In the genomic region with DNA sequence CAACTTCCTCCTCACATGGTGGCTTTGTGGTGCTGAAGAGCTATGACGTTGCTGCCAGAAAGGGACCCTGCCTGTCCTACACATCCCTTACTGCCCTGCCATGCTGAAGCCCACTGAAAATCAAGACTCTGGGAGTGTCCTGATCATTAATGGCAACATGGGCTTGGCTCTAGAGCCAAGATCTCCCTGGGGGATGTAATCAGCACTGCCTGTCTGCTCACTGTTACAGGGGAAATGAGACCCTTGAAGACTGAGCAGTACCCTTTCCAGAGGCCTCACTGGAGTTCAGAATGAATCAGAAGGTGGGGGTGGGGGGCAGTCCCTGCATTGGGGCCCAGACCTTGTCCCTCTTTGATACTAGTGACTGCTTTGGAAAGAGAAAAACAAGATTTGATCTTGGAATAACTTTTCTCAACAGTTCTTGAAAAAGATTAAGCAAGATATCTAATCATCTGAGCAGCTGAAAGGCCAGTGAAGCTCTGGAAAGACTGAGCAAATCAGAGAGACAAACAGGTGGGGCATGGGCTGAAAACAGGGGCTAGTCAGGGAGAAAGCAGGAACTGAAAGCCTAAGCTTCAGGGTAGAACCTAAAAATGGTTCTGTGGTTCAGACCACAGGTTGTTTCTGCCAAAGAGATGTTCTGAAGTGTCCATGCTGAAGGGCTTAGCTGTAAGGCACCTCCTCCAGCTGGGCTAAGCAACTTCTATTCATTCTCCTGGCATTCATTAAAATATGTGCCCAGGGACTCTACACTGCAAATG, we compare ENCODE assay signal across 23 mouse cellular contexts.
DNase-seq lines count a peak whose midpoint lies in the region; ATAC-seq lines count a peak whose summit lies in the region.
"Had no signal": no experiment of that assay in that cellular context is flagged by ENCODE, and none has a peak within 500 bp of the region (broad histone marks: within the 10 kb centered on the region; RNA-seq: fewer than 3 reads in every experiment).

No protein-coding gene starts in this region.

- ATAC-seq in neutrophil, adult 5-6 weeks (ENCODE audit: extremely low read depth, insufficient number of reproducible peaks, low FRiP score, poor library complexity, severe bottlenecking), result peak; percentile 38; the same call in 1 of the 2 replicates
- ATAC-seq: activated CD4-positive, CD25-positive, alpha-beta regulatory T cell, adult 4 months; CD4-positive, CD25-positive, alpha-beta regulatory T cell, adult 4 months; forebrain, embryonic 14.5 days; intestine, embryonic 16.5 days had no signal

- no peaks in the 10 kb centered on the region for H3K27me3 ChIP-seq in splenic B cell, adult 2 months (ENCODE audit: control insufficient read depth, insufficient read depth, low read length, poor library complexity, severe bottlenecking)
- H3K27me3 ChIP-seq: embryonic facial prominence, embryonic 15.5 days; hindbrain, embryonic 15.5 days had no signal

- peak; percentile 16 to 24 for DNase-seq in spleen, adult 18-20 months
- DNase-seq in spleen, adult 12 weeks (ENCODE audit: low spot score), result no peak
- DNase-seq in c-Kit-positive CD71-negative TER-119-negative erythroid progenitor cells, embryonic 14.5 days (ENCODE audit: low read depth), result peak; percentile 2
- DNase-seq in splenic B cell, adult 2 months (ENCODE audit: low read depth, low spot score), result peak; percentile 22
- DNase-seq in cerebellum, postnatal 36 days, result no peak
- no peak for DNase-seq in testis, postnatal 10 days (ENCODE audit: low spot score)
- DNase-seq in frontal cortex, postnatal 36 days (ENCODE audit: low spot score in 2 of 2), result no peak
- DNase-seq: adrenal gland, postnatal 14 days; cerebellum, adult 11-12 months; cerebellum, adult 9-10 months; cerebellum, postnatal 25 days; embryo, embryonic 11 days; gastrocnemius, postnatal 10 days; heart, postnatal 36 days had no signal

- no peaks in the 10 kb centered on the region for H3K36me3 ChIP-seq in splenic B cell, adult 2 months (ENCODE audit: control insufficient read depth, insufficient read depth, low read length, poor library complexity, severe bottlenecking)
- H3K36me3 ChIP-seq: embryonic facial prominence, embryonic 15.5 days; forebrain, embryonic 10.5 days; heart, embryonic 12.5 days; hindbrain, embryonic 15.5 days had no signal

Comparison
In these comparisons a context has a peak if more than half of its experiments do, and no peak if none do; other contexts are left out.
1. DNase-seq: peak in spleen, adult 18-20 months (2 of 2), c-Kit-positive CD71-negative TER-119-negative erythroid progenitor cells, embryonic 14.5 days (single experiment) and splenic B cell, adult 2 months (single experiment); none in spleen, adult 12 weeks (single experiment), cerebellum, postnatal 36 days (0 of 2), testis, postnatal 10 days (single experiment) and frontal cortex, postnatal 36 days (0 of 2).